Mouse (Mus musculus) erythroid progenitor cell, adult 5-6 weeks (primary cell): ENCODE measurements around the gene Msh2. TPM values are rescaled to one million over a fixed set of nuclear protein-coding genes. Genes with fewer than 3 reads are reported as not detected.

Experiments
- total RNA-seq, 2 experiments: library from RNA; stranded (forward) in 1 of 2; stranded (reverse) in 1 of 2; fragments of 150-400 nt in 1 of 2; fragments of 186-747, 209-891 nt in 1 of 2; gene quantifications; 2 replicates each; pipeline versions ENCODE4 v1.2.3 to v1.2.4; 2015 to 2017; ENCODE audit warnings: low replicate concordance in 2 of 2

Gene Msh2
- total RNA-seq, 2 experiments from 2014 or later = 13.0 to 16.3 TPM

Other genes with a start within 250 kb of the Msh2 start
- gene Stpg4, start 244.6 kb upstream of the Msh2 start, total RNA-seq (2015; ENCODE audit: low replicate concordance) = not detected in 2 replicates
- gene Stpg4, start 244.6 kb upstream of the Msh2 start, total RNA-seq (2017; ENCODE audit: low replicate concordance) = 3.1 TPM in 1 of 2 replicates, not detected in the other
- 389 and 401 TPM in 2 replicates for gene Calm2, start 225.4 kb upstream of the Msh2 start, total RNA-seq (2015; ENCODE audit: low replicate concordance)
- gene Calm2, start 225.4 kb upstream of the Msh2 start, total RNA-seq (2017; ENCODE audit: low replicate concordance) = 511 and 672 TPM in 2 replicates
- 5.9 TPM in 1 of 2 replicates, not detected in the other for gene Epcam, start 36.4 kb upstream of the Msh2 start, total RNA-seq (2015; ENCODE audit: low replicate concordance)
- gene Epcam, start 36.4 kb upstream of the Msh2 start, total RNA-seq (2017; ENCODE audit: low replicate concordance) = not detected in 2 replicates
- gene Kcnk12, start 125.7 kb downstream of the Msh2 start, total RNA-seq (2015; ENCODE audit: low replicate concordance) = not detected in 2 replicates
- gene Kcnk12, start 125.7 kb downstream of the Msh2 start, total RNA-seq (2017; ENCODE audit: low replicate concordance) = not detected in 2 replicates
- gene Rpl36-ps4, start 248.6 kb downstream of the Msh2 start, total RNA-seq (2015; ENCODE audit: low replicate concordance) = not detected in 2 replicates
- not detected in 2 replicates for gene Rpl36-ps4, start 248.6 kb downstream of the Msh2 start, total RNA-seq (2017; ENCODE audit: low replicate concordance)